Mouse (Mus musculus): Measurements from ENCODE around the gene Lrp10.

Gene Lrp10

GRCm38 (mm10) chr14:54433941-54434531 lies 29.9 kb upstream of the Lrp10 start:
- DNase-seq, result no peak

- DNase-seq, result no peak
These were observed 28.6 kb upstream of the Lrp10 start for GRCm38 (mm10) chr14:54435194-54435918.

- no peak for DNase-seq
These were observed 24.8 kb upstream of the Lrp10 start for GRCm38 (mm10) chr14:54439155-54439554.

GRCm38 (mm10) chr14:54439610-54440009 lies 24.3 kb upstream of the Lrp10 start:
- no peak for DNase-seq

- no peak for DNase-seq
These were observed 23.4 kb upstream of the Lrp10 start for GRCm38 (mm10) chr14:54440538-54440937.

GRCm38 (mm10) chr14:54441365-54441764 lies 22.6 kb upstream of the Lrp10 start:
- no peak for DNase-seq

- DNase-seq, result no peak
These were observed 21.4 kb upstream of the Lrp10 start for GRCm38 (mm10) chr14:54442548-54442947.

GRCm38 (mm10) chr14:54443196-54443595 lies 20.7 kb upstream of the Lrp10 start:
- no peak for DNase-seq

GRCm38 (mm10) chr14:54443712-54444618 lies 20.0 kb upstream of the Lrp10 start:
- peak; percentile 18 for DNase-seq

- DNase-seq, result no peak
These were observed 18.5 kb upstream of the Lrp10 start for GRCm38 (mm10) chr14:54445476-54445875.

GRCm38 (mm10) chr14:54453566-54453965 lies 10.4 kb upstream of the Lrp10 start:
- DNase-seq, result no peak

GRCm38 (mm10) chr14:54454669-54455528 lies 9.0 kb upstream of the Lrp10 start:
- DNase-seq, result no peak

- DNase-seq, result no peak
These were observed 5.9 kb upstream of the Lrp10 start for GRCm38 (mm10) chr14:54457907-54458569.

- no peak for DNase-seq
These were observed 1.8 kb upstream of the Lrp10 start for GRCm38 (mm10) chr14:54462146-54462545.

GRCm38 (mm10) chr14:54463108-54463958 lies 604 bp upstream of the Lrp10 start:
- DNase-seq, result peak; percentile 16

GRCm38 (mm10) chr14:54464293-54465005 lies 512 bp downstream of the Lrp10 start:
- peak; percentile 29 for DNase-seq

GRCm38 (mm10) chr14:54471467-54471866 lies 7.5 kb downstream of the Lrp10 start:
- no peak for DNase-seq

GRCm38 (mm10) chr14:54472671-54473070 lies 8.7 kb downstream of the Lrp10 start:
- DNase-seq, result no peak

- no peak for DNase-seq
These were observed 10.8 kb downstream of the Lrp10 start for GRCm38 (mm10) chr14:54474744-54475143.
